Mouse (Mus musculus): ENCODE measurements around the gene Pex5.

DNA sequence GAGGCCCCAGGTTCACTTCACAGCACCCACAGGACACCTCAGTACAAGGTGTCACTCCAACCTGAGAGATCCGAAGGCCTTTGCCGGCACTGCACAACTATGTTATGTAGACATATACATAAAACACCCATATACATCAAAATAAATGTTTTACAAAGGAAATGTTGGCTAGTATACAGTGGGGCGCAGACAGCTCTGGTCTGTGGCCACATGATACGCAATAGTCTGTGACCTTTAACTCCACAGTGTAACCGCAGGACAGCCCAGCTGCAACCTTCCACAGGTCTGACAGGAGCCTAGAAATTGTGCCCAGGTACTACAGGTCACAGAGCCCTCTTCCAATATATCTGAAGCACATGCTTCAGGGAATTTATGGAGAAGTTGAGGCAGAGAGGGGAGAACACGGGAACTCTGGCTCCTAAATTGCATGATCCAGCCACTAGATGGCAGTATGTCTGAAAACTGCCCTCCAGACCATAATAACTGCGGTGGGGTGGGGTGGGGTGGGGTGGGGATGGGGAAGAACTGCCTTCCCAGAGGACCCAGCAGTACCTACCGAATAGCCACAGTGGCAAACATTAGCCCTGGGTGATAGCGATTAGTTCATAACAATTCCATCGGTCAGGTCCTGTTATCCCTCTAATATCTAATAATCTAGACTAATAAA lies 33.5 kb upstream of the Pex5 start:
- TF ChIP-seq MAFK (IDR thresholded peaks at IDR 0.05; ENCODE audit: insufficient read depth, low read depth, low read length) (no peak), HCFC1 (IDR thresholded peaks at IDR 0.05; ENCODE audit: borderline replicate concordance, insufficient read depth, low read length) (no peak)

All from ES-E14 (cell line).